29 mouse cellular contexts compared by ENCODE assay signal in the genomic region with DNA sequence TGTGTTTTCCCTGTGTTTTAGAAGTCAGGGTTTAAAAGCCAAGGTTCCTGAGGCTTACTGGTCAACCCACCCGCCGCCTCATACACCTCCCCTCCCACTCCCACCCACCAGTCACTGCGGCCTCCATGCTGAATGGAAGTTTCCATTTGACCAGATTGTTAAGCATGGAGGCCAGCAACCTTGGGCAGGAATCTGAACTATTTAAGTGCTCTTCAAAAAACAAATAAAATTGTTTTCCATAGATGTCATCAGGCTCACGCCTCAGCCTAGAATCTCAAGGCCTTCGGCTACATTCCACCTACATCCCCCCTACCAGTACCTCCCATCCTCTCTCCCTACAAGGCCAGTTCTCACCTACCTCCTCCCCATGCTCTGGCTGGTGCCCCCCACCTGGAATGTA. TPM values are rescaled to one million over a fixed set of nuclear protein-coding genes. Genes with fewer than 3 reads are reported as not detected.
A peak's percentile ranks its signal among the peaks of the same experiment; 100 is the strongest.
DNase-seq lines count a peak whose midpoint lies in the region; ATAC-seq and TF ChIP-seq lines count a peak whose summit lies in the region.
"Had no signal": no experiment of that assay in that cellular context is flagged by ENCODE, and none has a peak within 500 bp of the region (broad histone marks: within the 10 kb centered on the region; RNA-seq: fewer than 3 reads in every experiment).

No protein-coding gene starts in this region.

- H3K4me2 ChIP-seq in kidney, embryonic 14.5 days (replicated peaks; ENCODE audit: low read depth, low read length) = no peak overlapping the region
- H3K4me2 ChIP-seq: embryonic facial prominence, embryonic 13.5 days; forebrain, embryonic 12.5 days; heart, embryonic 15.5 days; hindbrain, embryonic 12.5 days; kidney, embryonic 15.5 days; limb, embryonic 12.5 days; liver, embryonic 15.5 days; stomach, embryonic 15.5 days had no signal

- H3K9ac ChIP-seq in kidney, embryonic 14.5 days (ENCODE audit: low read depth, low read length) = no peak overlapping the region
- H3K9ac ChIP-seq: embryonic facial prominence, embryonic 13.5 days; forebrain, embryonic 12.5 days; forebrain, postnatal 0 days; heart, embryonic 15.5 days; hindbrain, embryonic 12.5 days; kidney, embryonic 15.5 days; limb, embryonic 12.5 days; liver, embryonic 15.5 days; stomach, embryonic 15.5 days had no signal

- H3K27me3 ChIP-seq in kidney, adult 2 months (replicated peaks; ENCODE audit: control insufficient read depth, insufficient read depth, low read length) = no peaks in the 10 kb centered on the region
- no peaks in the 10 kb centered on the region for H3K27me3 ChIP-seq in kidney, embryonic 14.5 days (ENCODE audit: control insufficient read depth, insufficient read depth, low read length)
- H3K27me3 ChIP-seq: CH12.LX; embryonic facial prominence, embryonic 13.5 days; forebrain, embryonic 12.5 days; heart, embryonic 15.5 days; hindbrain, embryonic 12.5 days; kidney, embryonic 15.5 days; limb, embryonic 12.5 days; liver, embryonic 15.5 days; stomach, embryonic 15.5 days had no signal

- no peak for TF ChIP-seq POLR2A in kidney, adult 2 months (IDR thresholded peaks at IDR 0.05; ENCODE audit: low read depth, low read length)

- peaks cover 41% of the 10 kb centered on the region for H3K4me1 ChIP-seq in kidney, adult 2 months (ENCODE audit: control insufficient read depth, insufficient read depth, low read length)
- no peaks in the 10 kb centered on the region for H3K4me1 ChIP-seq in kidney, embryonic 14.5 days (ENCODE audit: control insufficient read depth, insufficient read depth, low read length)
- H3K4me1 ChIP-seq: forebrain, embryonic 12.5 days; hindbrain, embryonic 12.5 days had no signal

- H3K9me3 ChIP-seq in kidney, embryonic 14.5 days (ENCODE audit: control insufficient read depth, low read length) = no peaks in the 10 kb centered on the region
- H3K9me3 ChIP-seq: embryonic facial prominence, embryonic 13.5 days; forebrain, embryonic 12.5 days; heart, embryonic 10.5 days; heart, embryonic 15.5 days; hindbrain, embryonic 12.5 days; kidney, embryonic 15.5 days; limb, embryonic 12.5 days; liver, embryonic 15.5 days; stomach, embryonic 15.5 days had no signal

- no peak overlapping the region for H3K4me3 ChIP-seq in kidney, adult 2 months (ENCODE audit: insufficient read depth, low read depth, low read length)
- no peak overlapping the region for H3K4me3 ChIP-seq in kidney, embryonic 14.5 days (ENCODE audit: low read length)
- H3K4me3 ChIP-seq: embryonic facial prominence, embryonic 13.5 days; forebrain, embryonic 12.5 days; heart, embryonic 10.5 days; heart, embryonic 15.5 days; hindbrain, embryonic 12.5 days; kidney, embryonic 15.5 days; layer of hippocampus, adult 2 months; left cerebral cortex, adult 2 months; limb, embryonic 12.5 days; liver, embryonic 15.5 days; stomach, embryonic 15.5 days had no signal

- WGBS in kidney, adult 2 months = 64% methylated on average over 5 of the region's 5 CpGs
- WGBS in kidney, embryonic 14.5 days = 83% methylated on average over 5 of the region's 5 CpGs

- H3K36me3 ChIP-seq in kidney, adult 2 months (ENCODE audit: control insufficient read depth, insufficient read depth, low read length) = no peaks in the 10 kb centered on the region
- H3K36me3 ChIP-seq in kidney, embryonic 14.5 days (ENCODE audit: control insufficient read depth, insufficient read depth, low read length) = peaks cover 52% of the 10 kb centered on the region

- no peak for TF ChIP-seq CTCF in kidney, adult 2 months (conservative IDR thresholded peaks at IDR 0.05; ENCODE audit: insufficient read depth, insufficient read length, low read depth, low read length)

- ATAC-seq in kidney, embryonic 14.5 days (ENCODE audit: low FRiP score, low TSS enrichment) = no peak
- ATAC-seq: forebrain, postnatal 0 days; hindbrain, postnatal 0 days; intestine, embryonic 16.5 days had no signal

- peak; percentile 27 for DNase-seq in kidney, adult 2 months
- peak; percentile 38 for DNase-seq in ovary, adult 18-20 months (ENCODE audit: low spot score)
- no peak for DNase-seq in ovary, postnatal 36 days (ENCODE audit: low spot score)
- DNase-seq in ZHBTc4 (ENCODE audit: low read depth, low spot score) = peak; percentile 18
- no peak for DNase-seq in cerebellum, postnatal 10 days
- DNase-seq: adrenal gland, adult 8-10 months; cerebellum, adult 11 months; cerebellum, adult 9-10 months; forebrain, postnatal 0 days; gastrocnemius, postnatal 25 days; heart, adult 11 months; midbrain, embryonic 14.5 days; right cerebral cortex, postnatal 25 days had no signal

- H3K27ac ChIP-seq in kidney, adult 2 months (ENCODE audit: insufficient read depth, low read depth, low read length) = peak overlapping the region; percentile 40; the same call in 1 of the 2 replicates
- no peak overlapping the region for H3K27ac ChIP-seq in kidney, embryonic 14.5 days (ENCODE audit: low read depth, low read length)
- H3K27ac ChIP-seq: embryonic facial prominence, embryonic 13.5 days; forebrain, embryonic 12.5 days; heart, embryonic 10.5 days; heart, embryonic 15.5 days; hindbrain, embryonic 12.5 days; hindbrain, postnatal 0 days; kidney, embryonic 15.5 days; layer of hippocampus, adult 2 months; left cerebral cortex, adult 2 months; limb, embryonic 12.5 days; liver, embryonic 15.5 days; macrophage; stomach, embryonic 15.5 days had no signal

RNA-seq across cellular contexts. Expression of a gene that starts 44.5 kb away (rescaled TPM):
- polyA plus RNA-seq in kidney, adult 2 months (2012; rRNA removed) = 399 and 450 TPM in 2 replicates
- polyA plus RNA-seq in kidney, embryonic 14.5 days (2014; fragmentation: Nextera tagmentation; extraction: Ambion mirVana) = 192 and 214 TPM in 2 replicates

RNA-seq across cellular contexts. Expression of a gene that starts 56.6 kb away (rescaled TPM):
- 52.4 and 66.1 TPM in 2 replicates for polyA plus RNA-seq in kidney, adult 2 months (2012; rRNA removed)
- 19.3 and 19.8 TPM in 2 replicates for polyA plus RNA-seq in kidney, embryonic 14.5 days (2014; fragmentation: Nextera tagmentation; extraction: Ambion mirVana)

RNA-seq across cellular contexts. Expression of a gene that starts 57.2 kb away (rescaled TPM):
- 131 and 141 TPM in 2 replicates for polyA plus RNA-seq in kidney, adult 2 months (2012; rRNA removed)
- polyA plus RNA-seq in kidney, embryonic 14.5 days (2014; fragmentation: Nextera tagmentation; extraction: Ambion mirVana) = 141 and 150 TPM in 2 replicates

Comparison
In these comparisons a context has a peak if more than half of its experiments do, and no peak if none do; other contexts are left out.
1. DNase-seq: peak in kidney, adult 2 months (single experiment), ovary, adult 18-20 months (single experiment) and ZHBTc4 (single experiment); none in ovary, postnatal 36 days (single experiment) and cerebellum, postnatal 10 days (0 of 2).